Mouse (Mus musculus): ENCODE measurements at regions not wholly inside any gene's neighbourhood (a gene's known extent, or its start where the extent isn't known, plus 50 kb on each side); places are given as distances from the start of the nearest gene placed in this dataset.

- Histone ChIP-seq H3K9ac (no peak overlapping the region), H3K9me3 (no peaks in the 10 kb centered on the region), H3K27ac (no peak overlapping the region), H3K36me3 (no peaks in the 10 kb centered on the region), H3K4me1 (0 out of 2 replicates have a peak, but pooled peaks cover 6% of the 10 kb centered on the region), H3K4me3 (no peak overlapping the region), H3K27me3 (no peaks in the 10 kb centered on the region), H3K4me2 (no peak overlapping the region)
- ATAC-seq (ENCODE audit: borderline replicate concordance, extremely low read depth, low FRiP score, low TSS enrichment), result no peak
These were observed 176.1 kb downstream of the Atp6ap1l start for GRCm38 (mm10) chr13:90729078-90729477.

- no peak overlapping the region for H3K27ac ChIP-seq
- peaks cover 14% of the 10 kb centered on the region; the same call in 1 of the 2 replicates for H3K4me1 ChIP-seq
- no peaks in the 10 kb centered on the region for H3K9me3 ChIP-seq
- no peak overlapping the region for H3K9ac ChIP-seq
- H3K4me2 ChIP-seq, result no peak overlapping the region
- H3K27me3 ChIP-seq, result no peaks in the 10 kb centered on the region
- no peak overlapping the region for H3K4me3 ChIP-seq
- 37% methylated on average over 4 of the region's 4 CpGs for WGBS
- no peak for ATAC-seq (ENCODE audit: borderline replicate concordance, extremely low read depth, low FRiP score, low TSS enrichment)
- H3K36me3 ChIP-seq, result no peaks in the 10 kb centered on the region
These were observed 177.3 kb downstream of the Atp6ap1l start for GRCm38 (mm10) chr13:90727816-90728215.

GRCm38 (mm10) chr13:90725053-90725827 lies 179.9 kb downstream of the Atp6ap1l start:
- no peak overlapping the region for H3K4me2 ChIP-seq
- no peak overlapping the region for H3K9ac ChIP-seq
- WGBS, result 36% methylated on average over 10 of the region's 10 CpGs
- no peaks in the 10 kb centered on the region for H3K9me3 ChIP-seq
- H3K4me1 ChIP-seq, result peaks cover 14% of the 10 kb centered on the region; the same call in 1 of the 2 replicates
- H3K4me3 ChIP-seq, result no peak overlapping the region
- H3K27me3 ChIP-seq, result no peaks in the 10 kb centered on the region
- peak overlapping the region; percentile 55 for H3K27ac ChIP-seq
- peak; percentile 80; the same call in 1 of the 2 replicates for ATAC-seq (ENCODE audit: borderline replicate concordance, extremely low read depth, low FRiP score, low TSS enrichment)
- no peaks in the 10 kb centered on the region for H3K36me3 ChIP-seq

- no peak for ATAC-seq (ENCODE audit: borderline replicate concordance, extremely low read depth, low FRiP score, low TSS enrichment)
- no peaks in the 10 kb centered on the region for H3K36me3 ChIP-seq
- H3K4me2 ChIP-seq, result no peak overlapping the region
- WGBS, result 83% methylated on average over 3 of the region's 3 CpGs
- peaks cover 14% of the 10 kb centered on the region; the same call in 1 of the 2 replicates for H3K4me1 ChIP-seq
- H3K27me3 ChIP-seq, result no peaks in the 10 kb centered on the region
- H3K9me3 ChIP-seq, result no peaks in the 10 kb centered on the region
- H3K4me3 ChIP-seq, result no peak overlapping the region
- H3K27ac ChIP-seq, result peak overlapping the region; percentile 55
- H3K9ac ChIP-seq, result no peak overlapping the region
These were observed 180.6 kb downstream of the Atp6ap1l start for GRCm38 (mm10) chr13:90724598-90724997.

- no peak overlapping the region for H3K27ac ChIP-seq
- H3K27me3 ChIP-seq, result no peaks in the 10 kb centered on the region
- no peaks in the 10 kb centered on the region for H3K9me3 ChIP-seq
- 37% methylated on average over 3 of the region's 3 CpGs for WGBS
- no peak overlapping the region for H3K9ac ChIP-seq
- H3K4me3 ChIP-seq, result no peak overlapping the region
- no peak for ATAC-seq (ENCODE audit: borderline replicate concordance, extremely low read depth, low FRiP score, low TSS enrichment)
- H3K4me1 ChIP-seq, result peaks cover 14% of the 10 kb centered on the region; the same call in 1 of the 2 replicates
- H3K36me3 ChIP-seq, result no peaks in the 10 kb centered on the region
- H3K4me2 ChIP-seq, result no peak overlapping the region
These were observed 181.6 kb downstream of the Atp6ap1l start for GRCm38 (mm10) chr13:90723533-90723898.

GRCm38 (mm10) chr13:90722599-90723532 lies 182.3 kb downstream of the Atp6ap1l start:
- Histone ChIP-seq H3K27ac (peak overlapping the region; percentile 44; the same call in 1 of the 2 replicates), H3K27me3 (no peaks in the 10 kb centered on the region), H3K4me3 (no peak overlapping the region), H3K9ac (no peak overlapping the region), H3K36me3 (no peaks in the 10 kb centered on the region), H3K9me3 (no peaks in the 10 kb centered on the region), H3K4me1 (peaks cover 14% of the 10 kb centered on the region; the same call in 1 of the 2 replicates), H3K4me2 (no peak overlapping the region)
- 48% methylated on average over 8 of the region's 8 CpGs for WGBS
- ATAC-seq (ENCODE audit: borderline replicate concordance, extremely low read depth, low FRiP score, low TSS enrichment), result peak; percentile 76; the same call in 1 of the 2 replicates

GRCm38 (mm10) chr13:90684324-90684723 lies 220.8 kb downstream of the Atp6ap1l start:
- H3K9ac ChIP-seq, result no peak overlapping the region
- H3K27ac ChIP-seq, result no peak overlapping the region
- no peaks in the 10 kb centered on the region for H3K4me1 ChIP-seq
- no peaks in the 10 kb centered on the region for H3K36me3 ChIP-seq
- no peaks in the 10 kb centered on the region for H3K9me3 ChIP-seq
- H3K27me3 ChIP-seq, result no peaks in the 10 kb centered on the region
- no peak for ATAC-seq (ENCODE audit: borderline replicate concordance, extremely low read depth, low FRiP score, low TSS enrichment)
- no peak overlapping the region for H3K4me3 ChIP-seq
- 75% methylated on average over 2 of the region's 2 CpGs for WGBS
- H3K4me2 ChIP-seq, result no peak overlapping the region

- WGBS, result 47% methylated on average over 8 of the region's 8 CpGs
- Histone ChIP-seq H3K4me3 (no peak overlapping the region), H3K27ac (no peak overlapping the region), H3K27me3 (no peaks in the 10 kb centered on the region), H3K4me2 (no peak overlapping the region), H3K9me3 (no peaks in the 10 kb centered on the region), H3K36me3 (no peaks in the 10 kb centered on the region), H3K9ac (no peak overlapping the region), H3K4me1 (no peaks in the 10 kb centered on the region)
- ATAC-seq (ENCODE audit: borderline replicate concordance, extremely low read depth, low FRiP score, low TSS enrichment), result no peak
These were observed 225.8 kb downstream of the Atp6ap1l start for GRCm38 (mm10) chr13:90679162-90680010.

- no peak for ATAC-seq (ENCODE audit: borderline replicate concordance, extremely low read depth, low FRiP score, low TSS enrichment)
- Histone ChIP-seq H3K4me1 (no peaks in the 10 kb centered on the region), H3K4me3 (no peak overlapping the region), H3K36me3 (no peaks in the 10 kb centered on the region), H3K9ac (no peak overlapping the region), H3K27ac (no peak overlapping the region), H3K27me3 (no peaks in the 10 kb centered on the region), H3K9me3 (no peaks in the 10 kb centered on the region), H3K4me2 (no peak overlapping the region)
- WGBS, result 51% methylated on average over 3 of the region's 3 CpGs
These were observed 231.3 kb downstream of the Atp6ap1l start for GRCm38 (mm10) chr13:90673823-90674222.

- Histone ChIP-seq H3K9ac (no peak overlapping the region), H3K27ac (no peak overlapping the region), H3K4me3 (no peak overlapping the region), H3K36me3 (no peaks in the 10 kb centered on the region), H3K27me3 (no peaks in the 10 kb centered on the region), H3K9me3 (no peaks in the 10 kb centered on the region), H3K4me1 (no peaks in the 10 kb centered on the region), H3K4me2 (no peak overlapping the region)
- WGBS, result 59% methylated on average over 1 of the region's 1 CpGs
- no peak for ATAC-seq (ENCODE audit: borderline replicate concordance, extremely low read depth, low FRiP score, low TSS enrichment)
These were observed 232.1 kb downstream of the Atp6ap1l start for GRCm38 (mm10) chr13:90673079-90673478.

GRCm38 (mm10) chr13:90661567-90662141 lies 243.5 kb downstream of the Atp6ap1l start:
- Histone ChIP-seq H3K9me3 (no peaks in the 10 kb centered on the region), H3K4me1 (no peaks in the 10 kb centered on the region), H3K4me3 (no peak overlapping the region), H3K9ac (no peak overlapping the region), H3K36me3 (no peaks in the 10 kb centered on the region), H3K27ac (no peak overlapping the region), H3K4me2 (no peak overlapping the region), H3K27me3 (no peaks in the 10 kb centered on the region)
- ATAC-seq (ENCODE audit: borderline replicate concordance, extremely low read depth, low FRiP score, low TSS enrichment), result no peak
- 63% methylated on average over 3 of the region's 3 CpGs for WGBS
